Mouse (Mus musculus) heart, postnatal 0 days (tissue): Measurements from ENCODE around the gene Ddx27. TPM values are rescaled to one million over a fixed set of nuclear protein-coding genes. Genes with fewer than 3 reads are reported as not detected.

Experiments
- ATAC-seq: fragments of 200-750 bp; cut with Nextera tagmentation; 2 replicates; pipeline ENCODE4 v1.8.0; 2017; ENCODE audit warnings: low read depth, moderate number of reproducible peaks, moderate library complexity; ENCODE audit not compliant: insufficient read depth
- DNase-seq: peaks from one replicate; pipeline ENCODE4 v3.0.0-alpha.2; 2016; ENCODE audit warnings: low spot score
- H3K27ac ChIP-seq: fragments of 300-500 bp; sonication (generic); 2 replicates; pipeline ENCODE4 v1.5.1; 2014; ENCODE audit warnings: low read depth, mild to moderate bottlenecking
- H3K27me3 ChIP-seq: fragments of 300-500 bp; sonication (generic); 2 replicates; pipeline ENCODE4 v1.6.1; 2014; ENCODE audit warnings: low read length, mixed read lengths; ENCODE audit not compliant: control insufficient read depth, insufficient read depth
- H3K36me3 ChIP-seq: fragments of 300-500 bp; sonication (generic); replicated peaks from 2 replicates; pipeline ENCODE4 v1.6.1; 2014; ENCODE audit warnings: low read length, mixed read lengths; ENCODE audit not compliant: control insufficient read depth, insufficient read depth
- H3K4me1 ChIP-seq: fragments of 300-500 bp; sonication (generic); 2 replicates; pipeline ENCODE4 v1.6.1; 2014; ENCODE audit warnings: antibody characterized with exemption; ENCODE audit not compliant: control insufficient read depth, insufficient read depth
- H3K4me2 ChIP-seq: fragments of 300-500 bp; sonication (generic); 2 replicates; pipeline ENCODE4 v1.6.1; 2014; ENCODE audit warnings: low read depth, mild to moderate bottlenecking, low read length, moderate library complexity
- H3K4me3 ChIP-seq: fragments of 300-500 bp; sonication (generic); 2 replicates; pipeline ENCODE4 v1.5.1; 2014; ENCODE audit warnings: low read depth, low read length
- H3K9ac ChIP-seq: fragments of 300-500 bp; sonication (generic); replicated peaks from 2 replicates; pipeline ENCODE4 v1.6.1; 2014; ENCODE audit warnings: low read depth, low read length, mixed read lengths
- H3K9me3 ChIP-seq: fragments of 300-500 bp; sonication (generic); replicated peaks from 2 replicates; pipeline ENCODE4 v1.6.1; 2016; ENCODE audit warnings: low read length; ENCODE audit not compliant: control insufficient read depth
- CTCF ChIP-seq: IDR thresholded peaks from 2 replicates; pipeline ENCODE4 v1.5.1; 2016; ENCODE audit warnings: antibody characterized with exemption, control low read depth, low read depth
- EP300 ChIP-seq: IDR thresholded peaks from 2 replicates; pipeline ENCODE4 v1.6.1; 2016; ENCODE audit warnings: antibody characterized with exemption, low read depth
- WGBS: fragments of 180-500 bp; shearing (Covaris S2); extraction: QIAGEN DNeasy Blood & Tissue Kit; methylation state at CpG from one replicate; pipeline ENCODE4 v1.1.7; 2014; 5-methylcytosine and 5-hydroxymethylcytosine counted together
- polyA plus RNA-seq: library from polyadenylated mRNA; unstranded; fragments of >200 nt; fragmentation: Nextera tagmentation; extraction: Ambion mirVana; gene quantifications from 2 replicates; pipeline ENCODE4 v1.2.1, GENCODE M21; 2015
- total RNA-seq: library from RNA; depleted of rRNA; stranded (reverse); fragments of >200 nt; gene quantifications from 2 replicates; pipeline ENCODE4 v1.2.3, GENCODE M21; 2014; ENCODE audit warnings: low replicate concordance

Gene Ddx27
- total and polyA plus RNA-seq, 2 experiments from 2014 or later, result 13.9 to 17.3 TPM

DNA sequence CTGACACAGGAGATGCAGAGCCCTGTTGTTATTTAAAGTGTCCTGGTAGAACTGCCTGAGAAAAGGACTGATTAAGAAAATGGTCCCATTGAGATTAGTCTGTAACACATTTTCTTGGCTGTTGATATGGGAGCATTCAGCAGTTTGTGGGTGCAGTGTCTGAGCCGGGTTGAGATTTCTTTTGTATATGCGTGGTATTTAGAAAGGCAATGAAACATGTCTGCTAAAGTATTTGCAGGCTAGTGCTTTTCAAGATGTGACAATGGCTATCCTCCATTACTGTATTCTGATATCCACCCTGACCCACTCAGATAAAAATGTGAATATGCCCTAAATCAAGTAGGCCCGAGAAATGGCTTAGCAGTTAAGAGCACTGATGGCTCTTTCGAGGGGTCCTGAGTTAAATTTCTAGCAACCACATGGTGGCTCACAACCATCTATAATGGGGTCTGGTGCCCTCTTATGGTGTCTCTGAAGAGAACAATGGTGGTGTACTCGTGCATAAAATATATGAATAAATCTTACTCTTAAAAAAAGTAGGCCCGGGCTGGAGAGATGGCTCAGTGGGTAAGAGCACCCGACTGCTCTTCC is 49.0 kb downstream of the Ddx27 start:
- H3K27ac ChIP-seq, result peak overlapping the region; percentile 93
- peak overlapping the region; percentile 85 for H3K4me2 ChIP-seq
- WGBS, result 3% methylated on average over 7 of the region's 7 CpGs
- TF ChIP-seq CTCF (peak; percentile 16; the same call in 1 of the 2 replicates), EP300 (no peak)
- no peaks in the 10 kb centered on the region for H3K27me3 ChIP-seq
- H3K36me3 ChIP-seq, result peaks cover 26% of the 10 kb centered on the region
- H3K9ac ChIP-seq, result peak overlapping the region; percentile 78
- peaks cover 15% of the 10 kb centered on the region for H3K4me1 ChIP-seq
- no peaks in the 10 kb centered on the region for H3K9me3 ChIP-seq
- no peak for ATAC-seq
- no peak for DNase-seq
- H3K4me3 ChIP-seq, result peak overlapping the region; percentile 90

DNA sequence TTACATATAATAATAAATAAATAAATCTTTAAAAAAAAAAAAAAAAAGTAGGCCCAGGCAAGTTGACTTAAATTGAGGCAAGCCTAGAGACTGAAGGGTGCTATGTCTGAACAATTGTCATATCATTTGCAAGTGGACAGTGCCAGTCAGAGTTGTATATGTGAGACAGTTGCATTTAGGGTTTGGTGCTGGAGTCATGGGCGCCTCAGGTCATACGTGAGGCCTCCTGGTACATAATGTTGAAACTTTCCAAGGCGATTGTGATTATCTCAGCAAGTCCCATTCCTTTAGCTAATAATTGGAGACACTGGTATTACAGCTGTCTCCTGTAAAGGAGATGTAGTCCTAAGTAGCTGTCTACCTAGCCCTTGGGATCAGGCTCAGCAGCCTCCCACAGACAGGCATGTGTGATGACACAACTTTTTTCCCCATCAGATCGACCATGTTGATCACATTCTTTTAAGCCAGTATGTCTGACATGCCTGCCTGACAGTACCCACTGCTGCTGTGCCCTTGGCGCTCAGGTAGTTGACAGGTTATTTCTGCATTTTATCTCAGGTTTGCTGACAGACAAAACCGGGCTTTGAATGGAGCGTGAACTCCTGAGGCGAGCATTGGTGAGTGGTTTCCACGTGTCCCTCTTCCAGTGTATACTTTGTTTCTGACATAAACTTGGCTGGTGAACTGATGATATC is 49.8 kb downstream of the Ddx27 start:
- no peak for DNase-seq
- Histone ChIP-seq H3K9me3 (no peaks in the 10 kb centered on the region), H3K4me1 (peaks cover 15% of the 10 kb centered on the region), H3K4me2 (peak overlapping the region; percentile 85), H3K4me3 (peak overlapping the region; percentile 90), H3K9ac (0 out of 2 replicates have a peak overlapping the region, but pooled peaks have one; percentile 40), H3K27ac (no peak overlapping the region), H3K27me3 (no peaks in the 10 kb centered on the region), H3K36me3 (peaks cover 20% of the 10 kb centered on the region)
- TF ChIP-seq CTCF, result no peak
- 25% methylated on average over 9 of the region's 9 CpGs for WGBS
- no peak for ATAC-seq

DNA sequence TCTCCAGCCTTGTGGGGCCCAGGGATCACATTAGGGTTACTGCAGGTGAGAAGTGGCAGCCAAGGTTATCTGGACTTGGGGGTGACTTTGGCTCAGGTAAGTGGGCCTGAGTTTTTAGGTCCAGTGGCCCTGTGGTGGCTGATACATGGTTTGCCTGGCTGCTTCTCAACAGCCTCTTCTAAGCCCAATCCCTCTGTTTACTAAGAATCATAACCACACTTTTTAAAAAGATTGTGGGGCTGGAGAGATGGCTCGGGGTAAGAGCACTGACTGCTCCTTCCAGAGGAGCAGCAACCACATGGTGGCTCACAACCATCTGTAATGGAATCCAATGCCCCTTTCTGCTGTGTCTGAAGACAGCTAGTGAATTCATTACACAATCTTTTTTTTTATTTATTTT is 51.0 kb downstream of the Ddx27 start:
- H3K36me3 ChIP-seq, result peaks cover 20% of the 10 kb centered on the region
- DNase-seq, result no peak
- no peaks in the 10 kb centered on the region for H3K27me3 ChIP-seq
- no peak overlapping the region for H3K4me2 ChIP-seq
- H3K4me1 ChIP-seq, result peaks cover 15% of the 10 kb centered on the region
- no peak overlapping the region for H3K4me3 ChIP-seq
- no peak overlapping the region for H3K9ac ChIP-seq
- H3K27ac ChIP-seq, result no peak overlapping the region
- WGBS, result 58% methylated on average over 1 of the region's 1 CpGs
- H3K9me3 ChIP-seq, result no peaks in the 10 kb centered on the region
- TF ChIP-seq CTCF, result no peak
- no peak for TF ChIP-seq EP300
- no peak for ATAC-seq

DNA sequence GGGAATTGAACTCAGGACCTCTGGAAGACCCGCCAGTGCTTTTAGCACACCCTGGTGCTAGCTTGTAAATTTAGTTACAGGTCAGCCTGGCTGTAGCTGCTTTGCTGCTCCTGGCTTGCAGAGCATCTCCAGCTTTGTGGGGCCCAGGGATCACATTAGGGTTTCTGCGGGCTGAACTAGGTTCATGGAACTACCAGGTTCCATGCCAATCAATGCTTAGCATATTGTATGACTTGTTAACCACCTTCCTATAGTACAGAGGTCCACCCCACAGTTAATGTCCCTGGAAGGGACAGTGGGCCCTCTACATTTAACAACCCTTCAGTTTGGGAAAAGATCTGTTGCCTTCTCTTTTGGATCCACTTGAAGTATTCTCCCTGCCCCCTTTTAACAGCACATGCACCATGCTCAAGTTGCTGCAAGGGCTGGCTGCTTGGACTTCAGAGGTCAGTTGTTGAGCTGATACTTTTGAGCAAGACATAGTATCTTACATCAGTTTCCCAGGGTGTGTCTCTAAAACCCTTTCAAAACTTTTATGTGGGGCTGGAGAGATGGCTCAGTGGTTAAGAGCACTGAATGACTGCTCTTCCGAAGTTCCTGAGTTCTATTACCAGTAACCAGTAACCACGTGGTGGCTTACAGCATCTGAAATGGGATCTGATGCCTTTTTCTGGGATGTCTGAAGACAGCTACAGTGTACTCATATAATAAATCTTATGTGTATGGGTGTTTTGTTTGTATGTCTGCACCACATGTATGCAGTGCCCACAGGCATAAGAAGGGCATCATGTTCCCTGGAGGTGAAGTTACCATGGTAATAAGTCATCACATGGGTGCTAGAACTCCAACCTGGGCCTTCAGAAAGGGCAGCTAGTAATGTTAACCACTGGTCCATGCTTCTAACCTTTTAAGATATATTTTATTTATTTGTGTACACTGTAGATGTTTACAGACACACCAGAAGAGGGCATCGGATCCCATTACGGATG is 51.8 kb downstream of the Ddx27 start:
- Histone ChIP-seq H3K4me3 (no peak overlapping the region), H3K36me3 (peaks cover 20% of the 10 kb centered on the region), H3K4me2 (no peak overlapping the region), H3K9ac (no peak overlapping the region), H3K27ac (no peak overlapping the region), H3K9me3 (no peaks in the 10 kb centered on the region), H3K4me1 (peaks cover 9% of the 10 kb centered on the region), H3K27me3 (no peaks in the 10 kb centered on the region)
- ATAC-seq (no peak), DNase-seq (no peak)
- TF ChIP-seq CTCF, result no peak
- no peak for TF ChIP-seq EP300
- WGBS, result 39% methylated on average over 6 of the region's 6 CpGs

DNA sequence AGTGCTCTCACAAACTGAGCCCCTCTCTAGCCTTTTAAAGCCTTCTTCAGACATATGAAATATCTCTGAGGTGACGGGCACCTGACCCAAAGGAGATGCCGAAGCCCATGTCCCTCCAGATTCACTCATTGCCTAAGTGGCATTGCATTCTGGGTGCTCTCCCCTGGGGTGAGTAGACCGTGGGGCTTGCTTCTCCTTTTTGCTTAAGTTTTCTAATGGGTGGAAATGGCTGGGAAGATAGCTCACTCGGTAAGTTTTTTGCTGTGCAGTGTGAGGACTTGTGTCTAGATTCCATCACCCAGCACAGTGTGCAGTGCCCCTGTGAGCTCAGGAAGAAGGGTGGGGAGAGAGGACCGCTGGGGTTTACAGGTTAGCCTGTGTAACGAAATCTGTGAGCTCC is 52.6 kb downstream of the Ddx27 start:
- Histone ChIP-seq H3K27me3 (no peaks in the 10 kb centered on the region), H3K27ac (no peak overlapping the region), H3K4me2 (no peak overlapping the region), H3K9ac (no peak overlapping the region), H3K36me3 (peaks cover 20% of the 10 kb centered on the region), H3K4me1 (peaks cover 7% of the 10 kb centered on the region), H3K4me3 (no peak overlapping the region), H3K9me3 (no peaks in the 10 kb centered on the region)
- TF ChIP-seq EP300 (no peak), CTCF (no peak)
- ATAC-seq (no peak), DNase-seq (no peak)
- 48% methylated on average over 6 of the region's 6 CpGs for WGBS
